Mouse (Mus musculus) MEL (cell line): ENCODE results near the gene Vmn2r8. TPM values are rescaled to one million over a fixed set of nuclear protein-coding genes. Genes with fewer than 3 reads are reported as not detected.

ENCODE experiments used
- DNase-seq: peaks from one replicate; pipeline ENCODE4 v3.0.0; 2011; ENCODE audit warnings: low read depth, low spot score
- H3K27ac ChIP-seq: 2 replicates; pipeline ENCODE4 v1.5.1; 2012; ENCODE audit warnings: low read depth, mild to moderate bottlenecking, control low read depth, low read length, moderate library complexity; ENCODE audit not compliant: control insufficient read depth
- H3K27me3 ChIP-seq, 2 experiments: fragments of 150-350 bp in 1 of 2; sonication (generic) in 1 of 2; 2 replicates each; pipeline ENCODE4 v1.6.1; 2012; ENCODE audit warnings: low read length in 2 of 2, mild to moderate bottlenecking in 2 of 2, improper control_type of control experiment in 1 of 2, moderate library complexity in 1 of 2; ENCODE audit not compliant: insufficient read depth in 2 of 2, control insufficient read depth in 1 of 2
- H3K36me3 ChIP-seq, 2 experiments: 2 replicates each; pipeline ENCODE4 v1.6.1; 2012 to 2014; ENCODE audit warnings: low read length in 2 of 2, improper control_type of control experiment in 1 of 2, inconsistent platforms in 1 of 2, mild to moderate bottlenecking in 1 of 2; ENCODE audit not compliant: insufficient read depth in 2 of 2, control insufficient read depth in 1 of 2
- H3K4me1 ChIP-seq, 2 experiments: fragments of 150-350 bp in 1 of 2; sonication (generic) in 1 of 2; 2 replicates each; pipeline ENCODE4 v1.6.1; 2012; ENCODE audit warnings: low read length in 2 of 2, improper control_type of control experiment in 1 of 2, mild to moderate bottlenecking in 1 of 2; ENCODE audit not compliant: insufficient read depth in 2 of 2, control insufficient read depth in 1 of 2
- H3K4me3 ChIP-seq, 2 experiments: fragments of 150-350 bp in 1 of 2; sonication (generic) in 1 of 2; 2 replicates each; pipeline ENCODE4 v1.5.1; 2012; ENCODE audit warnings: low read depth in 2 of 2, low read length in 2 of 2, mild to moderate bottlenecking in 2 of 2, moderate library complexity in 2 of 2, control low read depth in 1 of 2, improper control_type of control experiment in 1 of 2; ENCODE audit not compliant: control insufficient read depth in 1 of 2, insufficient read depth in 1 of 2
- H3K79me2 ChIP-seq: 2 replicates; pipeline ENCODE4 v1.6.1; 2012; ENCODE audit warnings: mild to moderate bottlenecking, low read length, moderate library complexity; ENCODE audit not compliant: control insufficient read depth, poor library complexity, insufficient read depth
- H3K9ac ChIP-seq: 2 replicates; pipeline ENCODE4 v1.6.1; 2012; ENCODE audit warnings: low read depth, mild to moderate bottlenecking, control low read depth, low read length, moderate library complexity; ENCODE audit not compliant: control insufficient read depth, poor library complexity, severe bottlenecking
- H3K9me3 ChIP-seq: fragments of 150-350 bp; sonication (generic); replicated peaks from 2 replicates; pipeline ENCODE4 v1.6.1; 2012; ENCODE audit warnings: mild to moderate bottlenecking, low read length, improper control_type of control experiment, moderate library complexity; ENCODE audit not compliant: insufficient read depth
- CHD1 ChIP-seq: IDR thresholded peaks from 2 replicates; pipeline ENCODE4 v1.6.1; 2012; ENCODE audit warnings: low read depth, mild to moderate bottlenecking, inconsistent platforms, low read length, improper control_type of control experiment
- ELF1 ChIP-seq: IDR thresholded peaks from 2 replicates; pipeline ENCODE4 v1.6.1; 2014; ENCODE audit warnings: low read depth, mild to moderate bottlenecking, inconsistent platforms, low read length, improper control_type of control experiment, moderate library complexity
- ETS1 ChIP-seq: IDR thresholded peaks from 2 replicates; pipeline ENCODE4 v1.6.1; 2012; ENCODE audit warnings: low read depth, mild to moderate bottlenecking, inconsistent platforms, low read length, improper control_type of control experiment, moderate library complexity
- GATA1 ChIP-seq: IDR thresholded peaks from 2 replicates; pipeline ENCODE4 v1.6.1; 2011; ENCODE audit warnings: low read depth, low read length, improper control_type of control experiment
- MAZ ChIP-seq: IDR thresholded peaks from 2 replicates; pipeline ENCODE4 v1.6.1; 2012; ENCODE audit warnings: low read depth, mild to moderate bottlenecking, inconsistent platforms, low read length, improper control_type of control experiment
- MEF2A ChIP-seq: IDR thresholded peaks from 2 replicates; pipeline ENCODE4 v1.6.1; 2014; ENCODE audit warnings: low read depth, mild to moderate bottlenecking, inconsistent platforms, low read length, improper control_type of control experiment; ENCODE audit not compliant: poor library complexity, insufficient replicate concordance, severe bottlenecking; ENCODE audit errors: extremely low read depth
- NELFE ChIP-seq: IDR thresholded peaks from 2 replicates; pipeline ENCODE4 v1.6.1; 2011; ENCODE audit warnings: low read depth, low read length, improper control_type of control experiment
- NRF1 ChIP-seq: IDR thresholded peaks from 2 replicates; pipeline ENCODE4 v1.6.1; 2014; ENCODE audit warnings: low read depth, mild to moderate bottlenecking, inconsistent platforms, low read length, improper control_type of control experiment, moderate library complexity; ENCODE audit not compliant: poor library complexity, insufficient read depth, severe bottlenecking
- RCOR1 ChIP-seq: IDR thresholded peaks from 2 replicates; pipeline ENCODE4 v1.6.1; 2012; ENCODE audit warnings: low read depth, mild to moderate bottlenecking, inconsistent platforms, low read length, improper control_type of control experiment
- TBP ChIP-seq: IDR thresholded peaks from 2 replicates; pipeline ENCODE4 v1.8.0; 2011; ENCODE audit warnings: low read depth, low read length, improper control_type of control experiment
- TCF12 ChIP-seq: IDR thresholded peaks from 2 replicates; pipeline ENCODE4 v1.6.1; 2014; ENCODE audit warnings: low read depth, mild to moderate bottlenecking, inconsistent platforms, low read length, improper control_type of control experiment, moderate library complexity
- UBTF ChIP-seq: IDR thresholded peaks from 2 replicates; pipeline ENCODE4 v1.6.1; 2012; ENCODE audit warnings: low read depth, mild to moderate bottlenecking, inconsistent platforms, low read length, improper control_type of control experiment, moderate library complexity, borderline replicate concordance; ENCODE audit not compliant: insufficient read depth
- USF2 ChIP-seq, 2 experiments: IDR thresholded peaks; 2 replicates each; pipeline ENCODE4 v1.6.1; 2011 to 2012; ENCODE audit warnings: improper control_type of control experiment in 2 of 2, low read length in 2 of 2, borderline replicate concordance in 1 of 2, inconsistent platforms in 1 of 2, low read depth in 1 of 2, mild to moderate bottlenecking in 1 of 2; ENCODE audit not compliant: insufficient read depth in 1 of 2
- ZC3H11A ChIP-seq: IDR thresholded peaks from 2 replicates; pipeline ENCODE4 v1.6.1; 2012; ENCODE audit warnings: low read depth, mild to moderate bottlenecking, inconsistent platforms, low read length, improper control_type of control experiment
- ZKSCAN1 ChIP-seq: IDR thresholded peaks from 2 replicates; pipeline ENCODE4 v1.6.1; 2012; ENCODE audit warnings: low read depth, mild to moderate bottlenecking, inconsistent platforms, low read length, improper control_type of control experiment, moderate library complexity
- ZMIZ1 ChIP-seq: IDR thresholded peaks from 2 replicates; pipeline ENCODE4 v1.6.1; 2012; ENCODE audit warnings: low read depth, mild to moderate bottlenecking, inconsistent platforms, low read length, improper control_type of control experiment, moderate library complexity
- polyA plus RNA-seq, 2 experiments: library from polyadenylated mRNA; stranded (reverse) in 1 of 2; unstranded in 1 of 2; fragments of >175 nt in 1 of 2; fragments of >200 nt in 1 of 2; gene quantifications; 2 replicates each; pipeline versions ENCODE4 v1.2.1 to v1.2.4; 2012; ENCODE audit warnings: low replicate concordance in 2 of 2, low read depth in 1 of 2; ENCODE audit not compliant: insufficient read length in 2 of 2, insufficient read depth in 1 of 2, missing spikeins in 1 of 2
- total RNA-seq: library from RNA; depleted of rRNA; stranded (reverse); fragments of 300-350 nt; gene quantifications from 2 replicates; pipeline ENCODE4 v1.2.3, GENCODE M21; 2012; rRNA removed

Gene Vmn2r8
- total and polyA plus RNA-seq, 3 experiments = not detected

- H3K9ac ChIP-seq = no peak overlapping the region
- H3K36me3 ChIP-seq = peaks cover 0 to 1% of the 10 kb centered on the region in 2 experiments; a peak in 2 of 4 replicates
- no peak overlapping the region for H3K4me3 ChIP-seq
- no peaks in the 10 kb centered on the region for H3K79me2 ChIP-seq
- H3K9me3 ChIP-seq = no peaks in the 10 kb centered on the region
- DNase-seq = peak; percentile 53
- H3K4me1 ChIP-seq = peaks cover under 1 to 4% of the 10 kb centered on the region in 2 experiments; a peak in 3 of 4 replicates
- no peak for TF ChIP-seq ZKSCAN1
- TF ChIP-seq ELF1 = no peak
- TF ChIP-seq MEF2A = no peak
- no peak for TF ChIP-seq MAZ
- no peaks in the 10 kb centered on the region; a peak in 1 of 4 replicates for H3K27me3 ChIP-seq
- no peak overlapping the region for H3K27ac ChIP-seq
Measured at GRCm38 (mm10) chr5:108742596-108742995, 66.1 kb downstream of the Vmn2r8 start.

GRCm38 (mm10) chr5:108741844-108742243 is 66.8 kb downstream of the Vmn2r8 start:
- Histone ChIP-seq H3K4me1 (no peaks in the 10 kb centered on the region; a peak in 1 of 4 replicates), H3K27me3 (no peaks in the 10 kb centered on the region; a peak in 1 of 4 replicates), H3K79me2 (no peaks in the 10 kb centered on the region), H3K9ac (no peak overlapping the region), H3K9me3 (no peaks in the 10 kb centered on the region), H3K36me3 (no peaks in the 10 kb centered on the region), H3K27ac (no peak overlapping the region), H3K4me3 (no peak overlapping the region)
- no peak for TF ChIP-seq GATA1
- no peak for TF ChIP-seq CHD1
- no peak for TF ChIP-seq NRF1
- no peak for TF ChIP-seq RCOR1
- TF ChIP-seq TCF12 = no peak
- TF ChIP-seq TBP = no peak
- no peak for TF ChIP-seq NELFE
- no peak for TF ChIP-seq USF2 (IDR thresholded peaks at IDR 0.05; ENCODE audit: borderline replicate concordance in 1 of 2, insufficient read depth in 1 of 2, low read depth in 1 of 2, low read length in 2 of 2)
- TF ChIP-seq ZMIZ1 = no peak
- TF ChIP-seq ZC3H11A = no peak
- TF ChIP-seq ETS1 = no peak
- no peak for TF ChIP-seq UBTF
- DNase-seq = no peak

Other genes with a start within 250 kb of the Vmn2r8 start
- gene Gak, start 179.1 kb downstream of the Vmn2r8 start, total RNA-seq = 48.5 and 54.9 TPM in 2 replicates
- 10 to 100 TPM in 1 of 2 experiments, not detected in 1; 76.4 TPM for gene Gak, start 179.1 kb downstream of the Vmn2r8 start, polyA plus RNA-seq
- 19.3 and 22.1 TPM in 2 replicates for gene Tmem175, start 179.1 kb downstream of the Vmn2r8 start, total RNA-seq
- gene Tmem175, start 179.1 kb downstream of the Vmn2r8 start, polyA plus RNA-seq = 10 to 100 TPM in 1 of 2 experiments, not detected in 1; 39.2 TPM
- gene Idua, start 148.5 kb downstream of the Vmn2r8 start, total RNA-seq = 1.5 and 1.9 TPM in 2 replicates
- gene Idua, start 148.5 kb downstream of the Vmn2r8 start, polyA plus RNA-seq = 1 to 10 TPM in 1 of 2 experiments, not detected in 1; 9.5 TPM
- gene Dgkq, start 139.2 kb downstream of the Vmn2r8 start, total RNA-seq = 10.5 and 11.3 TPM in 2 replicates
- 10 to 100 TPM in 1 of 2 experiments, not detected in 1; 11.3 TPM for gene Dgkq, start 139.2 kb downstream of the Vmn2r8 start, polyA plus RNA-seq
- 31.2 and 33.9 TPM in 2 replicates for gene Slc26a1, start 133.3 kb downstream of the Vmn2r8 start, total RNA-seq
- 10 to 100 TPM in 1 of 2 experiments, not detected in 1; 29.6 TPM for gene Slc26a1, start 133.3 kb downstream of the Vmn2r8 start, polyA plus RNA-seq
- 13.1 and 16.0 TPM in 2 replicates for gene Fgfrl1, start 116.5 kb downstream of the Vmn2r8 start, total RNA-seq
- gene Fgfrl1, start 116.5 kb downstream of the Vmn2r8 start, polyA plus RNA-seq = 10 to 100 TPM in 1 of 2 experiments, not detected in 1; 27.3 TPM
- gene Rnf212, start 33.9 kb downstream of the Vmn2r8 start, total RNA-seq = 0.58 TPM in 1 of 2 replicates, not detected in the other
- under 1 TPM in 1 of 2 experiments, not detected in 1; 0.46 TPM for gene Rnf212, start 33.9 kb downstream of the Vmn2r8 start, polyA plus RNA-seq
- not detected in 2 replicates for gene Tmed11, start 13.5 kb downstream of the Vmn2r8 start, total RNA-seq
- not detected for gene Tmed11, start 13.5 kb downstream of the Vmn2r8 start, polyA plus RNA-seq
- not detected in 2 replicates for gene Vmn2r9, start 43.8 kb upstream of the Vmn2r8 start, total RNA-seq
- gene Vmn2r9, start 43.8 kb upstream of the Vmn2r8 start, polyA plus RNA-seq = not detected
- not detected in 2 replicates for gene Vmn2r10, start 197.7 kb upstream of the Vmn2r8 start, total RNA-seq
- gene Vmn2r10, start 197.7 kb upstream of the Vmn2r8 start, polyA plus RNA-seq = under 1 TPM in 1 of 2 experiments, not detected in 1; 0.07 TPM